Mouse (Mus musculus) lung, embryonic 14.5 days (tissue): ENCODE measurements at regions not wholly inside any gene's neighbourhood (a gene's known extent, or its start where the extent isn't known, plus 50 kb on each side); places are given as distances from the start of the nearest gene placed in this dataset.

ENCODE experiments used
- ATAC-seq: fragments of 200-750 bp; cut with Nextera tagmentation; 2 replicates; pipeline ENCODE4 v1.8.0; 2017; ENCODE audit warnings: mild to moderate bottlenecking, moderate TSS enrichment, moderate library complexity; ENCODE audit not compliant: insufficient read depth
- DNase-seq: peaks from one replicate; pipeline ENCODE4 v3.0.0-alpha.2; 2015
- H3K27ac ChIP-seq: fragments of 300-500 bp; sonication (generic); 2 replicates; pipeline ENCODE4 v1.5.1; 2014; ENCODE audit warnings: low read depth, mild to moderate bottlenecking, moderate library complexity
- H3K27me3 ChIP-seq: fragments of 300-500 bp; sonication (generic); 2 replicates; pipeline ENCODE4 v1.6.1; 2014; ENCODE audit warnings: low read length, control low read depth; ENCODE audit not compliant: insufficient read depth
- H3K36me3 ChIP-seq: fragments of 300-500 bp; sonication (generic); 2 replicates; pipeline ENCODE4 v1.6.1; 2014; ENCODE audit warnings: control low read depth; ENCODE audit not compliant: insufficient read depth
- H3K4me1 ChIP-seq: fragments of 300-500 bp; sonication (generic); 2 replicates; pipeline ENCODE4 v1.6.1; 2014; ENCODE audit warnings: antibody characterized with exemption, control low read depth; ENCODE audit not compliant: insufficient read depth
- H3K4me2 ChIP-seq: fragments of 300-500 bp; sonication (generic); 2 replicates; pipeline ENCODE4 v1.6.1; 2014; ENCODE audit warnings: mild to moderate bottlenecking
- H3K4me3 ChIP-seq: fragments of 300-500 bp; sonication (generic); 2 replicates; pipeline ENCODE4 v1.5.1; 2014; ENCODE audit warnings: low read depth, low read length
- H3K9ac ChIP-seq: fragments of 300-500 bp; sonication (generic); 2 replicates; pipeline ENCODE4 v1.6.1; 2014
- H3K9me3 ChIP-seq: fragments of 300-500 bp; sonication (generic); 2 replicates; pipeline ENCODE4 v1.6.1; 2016; ENCODE audit warnings: low read depth, low read length, control low read depth
- CTCF ChIP-seq: IDR thresholded peaks from 2 replicates; pipeline ENCODE4 v1.5.1; 2016; ENCODE audit warnings: antibody characterized with exemption, low read depth
- WGBS: fragments of 180-500 bp; shearing (Covaris S2); extraction: QIAGEN DNeasy Blood & Tissue Kit; methylation state at CpG from one replicate; pipeline ENCODE4 v1.1.7; 2014; 5-methylcytosine and 5-hydroxymethylcytosine counted together

DNA sequence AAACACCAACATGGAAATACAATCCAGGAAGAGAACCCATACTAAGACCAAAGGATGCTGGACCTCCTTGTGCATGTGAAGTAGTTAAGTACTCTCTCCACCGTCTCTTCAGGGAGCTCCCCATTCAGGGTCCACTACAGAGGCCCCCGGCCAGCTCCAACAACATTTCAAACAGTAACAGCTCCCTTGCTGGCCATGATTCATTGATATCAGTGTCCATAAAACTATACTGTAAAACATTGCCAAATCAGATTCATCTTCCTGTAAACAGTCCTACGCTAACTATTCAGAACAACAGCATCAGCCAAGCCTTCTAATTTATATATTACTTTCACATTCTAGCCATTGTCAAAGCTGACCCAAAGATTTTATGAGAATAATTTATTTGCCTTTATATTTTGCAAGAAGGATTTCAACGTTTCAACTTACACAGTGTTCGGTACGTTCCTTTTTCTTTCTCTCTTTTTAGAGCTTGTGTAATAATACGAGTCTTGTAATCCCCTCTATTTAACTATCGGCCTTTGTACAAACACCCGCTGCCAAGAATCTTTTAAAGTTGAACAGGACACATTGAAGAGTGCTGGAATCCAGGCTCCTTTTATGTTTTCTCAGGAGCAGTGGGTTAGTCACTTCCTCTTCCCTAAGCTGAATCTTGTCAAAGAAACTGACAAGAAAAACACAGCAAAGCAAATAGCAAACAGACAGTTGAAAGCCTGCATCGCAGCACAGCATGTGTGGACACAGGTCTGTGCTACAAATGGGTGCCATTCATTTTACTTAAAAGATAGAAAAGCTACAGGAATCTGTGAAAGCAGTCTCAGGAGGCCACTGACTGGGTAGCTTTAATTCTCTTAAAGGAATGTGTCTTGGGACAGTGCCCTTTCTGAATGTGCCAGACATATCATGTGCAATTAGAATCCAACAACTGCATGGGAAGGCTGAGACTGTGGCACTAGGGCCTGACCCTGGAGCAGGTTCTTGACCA is 531.4 kb upstream of the Adamts16 start:
- DNase-seq = peak; percentile 61

DNA sequence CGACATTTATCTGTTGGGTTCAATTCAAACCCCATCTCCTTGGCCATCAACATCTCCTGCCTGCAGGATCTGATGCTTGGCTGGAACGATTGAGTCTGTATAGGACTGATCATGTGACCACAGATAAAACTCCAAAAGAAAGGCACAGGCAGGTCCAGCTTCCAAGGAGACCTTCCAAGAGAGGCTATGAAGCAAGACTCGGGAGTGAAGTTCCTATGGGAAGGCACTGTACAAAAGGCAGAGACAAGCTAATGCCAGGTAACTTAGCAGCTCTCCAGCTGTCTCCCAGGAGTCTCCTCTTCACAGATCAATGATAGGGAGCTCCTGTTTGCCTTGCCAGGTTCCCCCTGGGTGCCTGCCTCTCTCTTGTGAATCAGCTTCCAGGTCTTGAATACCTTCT is 528.2 kb upstream of the Adamts16 start:
- no peak overlapping the region for H3K27ac ChIP-seq
- H3K9me3 ChIP-seq = no peaks in the 10 kb centered on the region
- no peak for ATAC-seq
- H3K4me2 ChIP-seq = no peak overlapping the region
- no peak for TF ChIP-seq CTCF
- H3K9ac ChIP-seq = no peak overlapping the region
- no peak for DNase-seq
- no peak overlapping the region for H3K4me3 ChIP-seq
- no peaks in the 10 kb centered on the region for H3K36me3 ChIP-seq
- 0 out of 2 replicates have a peak, but pooled peaks cover 2% of the 10 kb centered on the region for H3K4me1 ChIP-seq
- 71% methylated on average over 3 of the region's 3 CpGs for WGBS
- H3K27me3 ChIP-seq = no peaks in the 10 kb centered on the region

More for the DNA sequence above, 531.4 kb upstream of the Adamts16 start:
- 0 out of 2 replicates have a peak, but pooled peaks cover 2% of the 10 kb centered on the region for H3K4me1 ChIP-seq
- ATAC-seq = peak; percentile 45
- WGBS = 23% methylated on average over 10 of the region's 10 CpGs
- no peaks in the 10 kb centered on the region for H3K9me3 ChIP-seq
- H3K4me3 ChIP-seq = no peak overlapping the region
- peak overlapping the region; percentile 38 for H3K27ac ChIP-seq
- no peak for TF ChIP-seq CTCF
- H3K4me2 ChIP-seq = peak overlapping the region; percentile 25; the same call in 1 of the 2 replicates
- no peak overlapping the region for H3K9ac ChIP-seq
- no peaks in the 10 kb centered on the region for H3K27me3 ChIP-seq
- H3K36me3 ChIP-seq = no peaks in the 10 kb centered on the region

DNA sequence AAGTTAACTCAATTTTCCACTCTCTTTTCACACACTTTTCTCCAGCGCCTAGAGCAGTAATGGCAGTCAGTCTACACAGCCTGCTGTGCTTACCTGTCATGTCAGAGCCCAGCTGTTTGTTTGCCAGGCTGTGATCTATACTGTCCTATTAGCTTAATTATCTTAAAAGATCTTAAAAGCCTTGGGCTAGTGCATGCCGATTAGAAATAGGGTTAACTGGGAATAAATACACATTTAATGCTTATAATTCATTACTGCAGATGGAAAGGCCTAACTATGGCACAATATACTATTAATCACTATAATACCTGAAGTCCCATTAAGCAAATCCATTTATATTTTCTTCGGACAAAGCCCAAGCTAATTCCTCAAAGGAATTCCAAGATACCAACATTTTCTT is 523.6 kb upstream of the Adamts16 start:
- 74% methylated on average over 3 of the region's 3 CpGs for WGBS

GRCm38 (mm10) chr13:71362311-71362710 is 520.7 kb upstream of the Adamts16 start:
- Histone ChIP-seq H3K4me1 (no peaks in the 10 kb centered on the region), H3K27ac (no peak overlapping the region), H3K9ac (no peak overlapping the region), H3K36me3 (no peaks in the 10 kb centered on the region), H3K9me3 (no peaks in the 10 kb centered on the region), H3K4me3 (no peak overlapping the region), H3K27me3 (no peaks in the 10 kb centered on the region), H3K4me2 (no peak overlapping the region)
- DNase-seq (no peak), ATAC-seq (no peak)
- no peak for TF ChIP-seq CTCF
- WGBS = 90% methylated on average over 5 of the region's 5 CpGs

More for the DNA sequence above, 523.6 kb upstream of the Adamts16 start:
- H3K4me3 ChIP-seq = no peak overlapping the region
- no peak for TF ChIP-seq CTCF
- no peaks in the 10 kb centered on the region for H3K27me3 ChIP-seq
- no peak for DNase-seq
- no peak overlapping the region for H3K27ac ChIP-seq
- H3K36me3 ChIP-seq = no peaks in the 10 kb centered on the region
- no peak for ATAC-seq
- H3K9ac ChIP-seq = no peak overlapping the region
- no peaks in the 10 kb centered on the region for H3K9me3 ChIP-seq
- no peak overlapping the region for H3K4me2 ChIP-seq
- no peaks in the 10 kb centered on the region for H3K4me1 ChIP-seq

DNA sequence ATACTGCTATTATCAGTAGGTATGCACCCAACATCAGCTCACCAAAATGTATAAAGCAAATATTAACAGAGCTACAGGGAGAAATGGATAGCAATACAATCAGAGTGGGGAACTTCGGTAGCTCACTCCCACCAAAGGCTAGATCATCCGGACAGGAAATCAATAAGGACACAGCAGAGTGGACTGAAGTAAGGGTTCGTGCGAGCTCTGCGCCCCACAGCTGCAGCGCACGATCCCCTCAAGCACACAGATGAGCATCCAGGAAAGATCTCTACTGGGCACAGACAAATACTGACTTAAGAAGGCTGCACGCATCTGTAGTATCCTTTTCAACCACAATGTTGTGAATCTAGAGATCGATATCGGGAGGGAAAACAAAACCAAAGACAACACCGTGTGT is 517.5 kb upstream of the Adamts16 start:
- H3K4me3 ChIP-seq = no peak overlapping the region
- TF ChIP-seq CTCF = no peak
- WGBS = 77% methylated on average over 11 of the region's 11 CpGs
- DNase-seq (no peak), ATAC-seq (no peak)
- H3K36me3 ChIP-seq = no peaks in the 10 kb centered on the region
- H3K4me2 ChIP-seq = no peak overlapping the region
- no peak overlapping the region for H3K27ac ChIP-seq
- no peak overlapping the region for H3K9ac ChIP-seq
- H3K4me1 ChIP-seq = no peaks in the 10 kb centered on the region
- no peaks in the 10 kb centered on the region for H3K27me3 ChIP-seq
- no peaks in the 10 kb centered on the region for H3K9me3 ChIP-seq

DNA sequence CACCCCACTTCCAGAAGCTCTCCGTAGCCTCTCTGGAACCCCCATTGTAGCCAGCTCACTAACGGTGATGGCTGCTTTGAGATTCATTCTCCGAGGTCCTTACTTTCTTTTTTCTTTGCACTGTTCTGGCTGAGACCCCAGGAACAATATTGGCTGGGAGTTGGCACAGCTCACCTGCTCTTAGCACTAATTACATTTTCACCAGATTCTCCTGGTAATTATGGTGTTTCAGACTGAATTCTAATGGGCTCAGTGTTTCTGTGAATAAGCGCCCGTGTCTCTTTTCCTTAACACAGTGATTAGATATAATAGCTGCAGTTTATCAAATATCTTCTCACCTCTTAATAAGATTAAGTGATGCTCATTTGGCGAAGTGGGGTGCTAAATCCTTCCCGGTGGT is 509.2 kb upstream of the Adamts16 start:
- Histone ChIP-seq H3K36me3 (no peaks in the 10 kb centered on the region), H3K9me3 (no peaks in the 10 kb centered on the region), H3K4me3 (no peak overlapping the region), H3K4me2 (no peak overlapping the region), H3K27ac (no peak overlapping the region), H3K27me3 (no peaks in the 10 kb centered on the region), H3K4me1 (no peaks in the 10 kb centered on the region), H3K9ac (no peak overlapping the region)
- 91% methylated on average over 7 of the region's 7 CpGs for WGBS
- no peak for TF ChIP-seq CTCF
- no peak for ATAC-seq
- DNase-seq = no peak

- TF ChIP-seq CTCF = no peak
- Histone ChIP-seq H3K4me3 (no peak overlapping the region), H3K4me2 (no peak overlapping the region), H3K27ac (no peak overlapping the region), H3K4me1 (no peaks in the 10 kb centered on the region), H3K27me3 (no peaks in the 10 kb centered on the region), H3K9ac (no peak overlapping the region), H3K9me3 (no peaks in the 10 kb centered on the region), H3K36me3 (no peaks in the 10 kb centered on the region)
- DNase-seq = no peak
- ATAC-seq = no peak
- 81% methylated on average over 1 of the region's 1 CpGs for WGBS
Observed at GRCm38 (mm10) chr13:71342921-71343320, 501.3 kb upstream of the Adamts16 start.
